Comparison of ENCODE assay signal across 8 mouse cellular contexts in the genomic region with DNA sequence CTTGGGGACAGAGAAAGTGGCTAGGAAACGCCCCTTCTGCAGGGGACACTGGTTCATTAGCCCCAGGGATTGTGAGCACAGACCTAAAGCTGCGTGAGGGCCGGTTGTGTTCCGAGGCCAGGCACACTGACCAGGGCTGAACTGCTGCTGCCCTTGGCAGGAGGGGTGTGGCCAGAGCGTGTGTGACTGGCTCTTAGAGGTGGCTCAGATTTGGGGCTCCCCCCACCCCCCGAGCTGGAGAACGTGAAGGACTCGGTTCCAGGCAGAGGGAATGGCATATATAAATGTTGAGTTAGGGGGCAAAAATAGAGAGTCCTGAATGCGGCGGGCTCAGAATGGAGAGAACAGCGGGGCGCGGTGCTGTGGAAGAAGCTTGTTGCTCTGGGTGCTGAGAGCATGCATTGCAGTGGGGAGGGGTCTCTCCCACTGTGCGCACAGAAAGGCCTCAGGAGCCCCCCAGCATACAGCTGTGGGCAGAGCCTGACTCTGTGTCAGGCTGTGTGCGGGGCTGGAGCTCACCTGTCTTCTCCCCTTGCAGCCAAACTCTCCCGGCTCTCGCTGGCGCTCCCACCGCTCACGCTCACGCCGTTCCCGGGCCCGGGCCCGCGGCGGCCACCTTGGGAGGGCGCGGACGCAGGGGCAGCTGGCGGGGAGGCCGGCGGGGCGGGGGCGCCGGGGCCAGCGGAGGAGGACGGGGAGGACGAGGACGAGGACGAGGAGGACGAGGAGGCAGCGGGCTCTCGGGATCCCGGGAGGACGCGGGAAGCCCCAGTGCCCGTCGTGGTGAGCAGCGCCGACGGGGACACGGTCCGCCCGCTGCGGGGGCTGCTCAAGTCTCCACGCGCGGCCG. TPM values are rescaled to one million over a fixed set of nuclear protein-coding genes. Genes with fewer than 3 reads are reported as not detected.
DNase-seq lines count a peak whose midpoint lies in the region; ATAC-seq and TF ChIP-seq lines count a peak whose summit lies in the region.

No protein-coding gene starts in this region.

- peaks cover 11% of the 10 kb centered on the region for H3K36me3 ChIP-seq in kidney, embryonic 14.5 days (ENCODE audit: control insufficient read depth, insufficient read depth, low read length)
- H3K36me3 ChIP-seq in heart, postnatal 0 days (replicated peaks; ENCODE audit: control insufficient read depth, insufficient read depth, low read length) = no peaks in the 10 kb centered on the region
- H3K36me3 ChIP-seq in lung, postnatal 0 days (ENCODE audit: insufficient read depth, low read length) = no peaks in the 10 kb centered on the region

- H3K4me1 ChIP-seq in kidney, embryonic 14.5 days (ENCODE audit: control insufficient read depth, insufficient read depth, low read length) = peaks cover 14% of the 10 kb centered on the region; the same call in 1 of the 2 replicates
- peaks cover 7% of the 10 kb centered on the region for H3K4me1 ChIP-seq in heart, postnatal 0 days (ENCODE audit: control insufficient read depth, insufficient read depth)
- H3K4me1 ChIP-seq in lung, postnatal 0 days (ENCODE audit: insufficient read depth, low read depth, low read length) = no peaks in the 10 kb centered on the region

- intact Hi-C loops in left cerebral cortex, postnatal 14 days (cut with DNase I) = no loop called here

- no peak overlapping the region for H3K27ac ChIP-seq in kidney, embryonic 14.5 days (ENCODE audit: low read depth, low read length)
- H3K27ac ChIP-seq in heart, postnatal 0 days (ENCODE audit: low read depth) = no peak overlapping the region
- H3K27ac ChIP-seq in lung, postnatal 0 days (ENCODE audit: low read length) = no peak overlapping the region

- H3K9me3 ChIP-seq in kidney, embryonic 14.5 days (ENCODE audit: control insufficient read depth, low read length) = no peaks in the 10 kb centered on the region
- no peaks in the 10 kb centered on the region for H3K9me3 ChIP-seq in heart, postnatal 0 days (replicated peaks; ENCODE audit: control insufficient read depth, low read length)
- H3K9me3 ChIP-seq in lung, postnatal 0 days (ENCODE audit: low read length) = no peaks in the 10 kb centered on the region

- TF ChIP-seq POLR2A in brain, embryonic 14.5 days (IDR thresholded peaks at IDR 0.05; ENCODE audit: borderline replicate concordance, extremely low read depth, insufficient read depth, insufficient read length, poor library complexity, severe bottlenecking) = no peak

- H3K9ac ChIP-seq in kidney, embryonic 14.5 days (ENCODE audit: low read depth, low read length) = peak overlapping the region; percentile 70
- 0 out of 2 replicates have a peak overlapping the region, but pooled peaks have one; percentile 37 for H3K9ac ChIP-seq in heart, postnatal 0 days (replicated peaks; ENCODE audit: low read depth, low read length)
- H3K9ac ChIP-seq in lung, postnatal 0 days (replicated peaks; ENCODE audit: low read depth) = no peak overlapping the region

- TF ChIP-seq EP300 in heart, postnatal 0 days (IDR thresholded peaks at IDR 0.05; ENCODE audit: low read depth) = no peak
- TF ChIP-seq EP300 in lung, postnatal 0 days (IDR thresholded peaks at IDR 0.05) = no peak

- H3K4me3 ChIP-seq in kidney, embryonic 14.5 days (ENCODE audit: low read length) = peak overlapping the region; percentile 50
- peak overlapping the region; percentile 47 for H3K4me3 ChIP-seq in heart, postnatal 0 days (ENCODE audit: low read depth, low read length)
- H3K4me3 ChIP-seq in lung, postnatal 0 days (ENCODE audit: low read depth, low read length) = peak overlapping the region; percentile 34

- no peak for TF ChIP-seq CTCF in brain, embryonic 14.5 days (IDR thresholded peaks at IDR 0.05; ENCODE audit: borderline replicate concordance, extremely low read depth, insufficient read depth, insufficient read length)
- no peak for TF ChIP-seq CTCF in heart, postnatal 0 days (IDR thresholded peaks at IDR 0.05; ENCODE audit: low read depth)
- TF ChIP-seq CTCF in lung, postnatal 0 days (IDR thresholded peaks at IDR 0.05) = no peak

- DNase-seq in kidney, adult 8-10 months = no peak
- DNase-seq in brain, embryonic 14.5 days (ENCODE audit: low read depth) = peak; percentile 23
- no peak for DNase-seq in heart, postnatal 0 days (ENCODE audit: low spot score)
- DNase-seq in lung, postnatal 0 days (ENCODE audit: low spot score) = no peak
- no peak for DNase-seq in spleen, adult 12 weeks (ENCODE audit: low spot score)
- no peak for DNase-seq in left cerebral cortex, postnatal 14 days (ENCODE audit: low spot score in 2 of 2)

- WGBS in kidney, embryonic 14.5 days = under 1% methylated on average over 54 of the region's 60 CpGs
- WGBS in heart, postnatal 0 days = 1% methylated on average over 60 of the region's 60 CpGs
- 3% methylated on average over 56 of the region's 60 CpGs for WGBS in lung, postnatal 0 days

- peak overlapping the region; percentile 95 for H3K4me2 ChIP-seq in kidney, embryonic 14.5 days (replicated peaks; ENCODE audit: low read depth, low read length)
- peak overlapping the region; percentile 60 for H3K4me2 ChIP-seq in heart, postnatal 0 days (ENCODE audit: low read depth, low read length)
- H3K4me2 ChIP-seq in lung, postnatal 0 days (replicated peaks; ENCODE audit: low read depth, low read length) = peak overlapping the region; percentile 76

- H3K27me3 ChIP-seq in kidney, embryonic 14.5 days (ENCODE audit: control insufficient read depth, insufficient read depth, low read length) = peaks cover 15% of the 10 kb centered on the region; the same call in 1 of the 2 replicates
- H3K27me3 ChIP-seq in heart, postnatal 0 days (ENCODE audit: control insufficient read depth, insufficient read depth, low read length) = peaks cover 73% of the 10 kb centered on the region
- peaks cover 3% of the 10 kb centered on the region; the same call in 1 of the 2 replicates for H3K27me3 ChIP-seq in lung, postnatal 0 days (replicated peaks; ENCODE audit: insufficient read depth, low read length)

- ATAC-seq in kidney, embryonic 14.5 days (ENCODE audit: low FRiP score, low TSS enrichment) = 0 out of 2 replicates have a peak, but pooled peaks have one; percentile 20
- no peak for ATAC-seq in heart, postnatal 0 days (ENCODE audit: insufficient read depth, low read depth)
- no peak for ATAC-seq in lung, postnatal 0 days
- ATAC-seq in erythroid progenitor cell, adult 5-6 weeks (replicated peaks; ENCODE audit: low FRiP score, poor library complexity, severe bottlenecking) = no peak

RNA-seq across cellular contexts. Expression of a gene that starts 13.4 kb away (rescaled TPM):
- 3.2 and 3.8 TPM in 2 replicates for polyA plus RNA-seq in kidney, embryonic 14.5 days (2014; fragmentation: Nextera tagmentation; extraction: Ambion mirVana)
- 2.0 and 2.3 TPM in 2 replicates for polyA plus RNA-seq in brain, embryonic 14.5 days (2012; rRNA removed)
- total RNA-seq in heart, postnatal 0 days (2014; rRNA removed; ENCODE audit: low replicate concordance) = not detected in 2 replicates
- 0.23 and 0.27 TPM in 2 replicates for polyA plus RNA-seq in heart, postnatal 0 days (2015; fragmentation: Nextera tagmentation; extraction: Ambion mirVana)
- polyA plus RNA-seq in lung, postnatal 0 days (2015; fragmentation: Nextera tagmentation; extraction: Ambion mirVana) = 3.2 and 3.7 TPM in 2 replicates
- total RNA-seq in erythroid progenitor cell, adult 5-6 weeks (2015; ENCODE audit: low replicate concordance) = not detected in 2 replicates
- total RNA-seq in erythroid progenitor cell, adult 5-6 weeks (2017; ENCODE audit: low replicate concordance) = not detected in 2 replicates
- total RNA-seq in left cerebral cortex, postnatal 14 days (2021) = 10 to 100 TPM in 1 of 2 experiments, 1 to 10 TPM in 1; 10.0 to 13.0 TPM

RNA-seq across cellular contexts. Expression of a gene that starts 14.3 kb away (rescaled TPM):
- 2.8 and 4.2 TPM in 2 replicates for polyA plus RNA-seq in kidney, embryonic 14.5 days (2014; fragmentation: Nextera tagmentation; extraction: Ambion mirVana)
- polyA plus RNA-seq in brain, embryonic 14.5 days (2012; rRNA removed) = 328 and 336 TPM in 2 replicates
- total RNA-seq in heart, postnatal 0 days (2014; rRNA removed; ENCODE audit: low replicate concordance) = 0.31 TPM in 1 of 2 replicates, not detected in the other
- polyA plus RNA-seq in heart, postnatal 0 days (2015; fragmentation: Nextera tagmentation; extraction: Ambion mirVana) = not detected in 2 replicates
- 0.10 and 0.11 TPM in 2 replicates for polyA plus RNA-seq in lung, postnatal 0 days (2015; fragmentation: Nextera tagmentation; extraction: Ambion mirVana)
- not detected in 2 replicates for total RNA-seq in erythroid progenitor cell, adult 5-6 weeks (2015; ENCODE audit: low replicate concordance)
- not detected in 2 replicates for total RNA-seq in erythroid progenitor cell, adult 5-6 weeks (2017; ENCODE audit: low replicate concordance)
- total RNA-seq in left cerebral cortex, postnatal 14 days (2021) = 100 to 1,000 TPM; 261 to 275 TPM

RNA-seq across cellular contexts. Expression of a gene that starts 16.5 kb away (rescaled TPM):
- 109 and 111 TPM in 2 replicates for polyA plus RNA-seq in kidney, embryonic 14.5 days (2014; fragmentation: Nextera tagmentation; extraction: Ambion mirVana)
- 246 and 277 TPM in 2 replicates for polyA plus RNA-seq in brain, embryonic 14.5 days (2012; rRNA removed)
- 99.9 and 102 TPM in 2 replicates for total RNA-seq in heart, postnatal 0 days (2014; rRNA removed; ENCODE audit: low replicate concordance)
- 86.5 and 90.0 TPM in 2 replicates for polyA plus RNA-seq in heart, postnatal 0 days (2015; fragmentation: Nextera tagmentation; extraction: Ambion mirVana)
- 105 and 113 TPM in 2 replicates for polyA plus RNA-seq in lung, postnatal 0 days (2015; fragmentation: Nextera tagmentation; extraction: Ambion mirVana)
- 20.5 and 29.8 TPM in 2 replicates for total RNA-seq in erythroid progenitor cell, adult 5-6 weeks (2015; ENCODE audit: low replicate concordance)
- total RNA-seq in erythroid progenitor cell, adult 5-6 weeks (2017; ENCODE audit: low replicate concordance) = 43.8 and 48.9 TPM in 2 replicates
- total RNA-seq in left cerebral cortex, postnatal 14 days (2021) = 100 to 1,000 TPM; 227 to 229 TPM

RNA-seq across cellular contexts. Expression of a gene that starts 26.7 kb away (rescaled TPM):
- polyA plus RNA-seq in kidney, embryonic 14.5 days (2014; fragmentation: Nextera tagmentation; extraction: Ambion mirVana) = 1.2 and 1.3 TPM in 2 replicates
- polyA plus RNA-seq in brain, embryonic 14.5 days (2012; rRNA removed) = 1.3 and 1.9 TPM in 2 replicates
- total RNA-seq in heart, postnatal 0 days (2014; rRNA removed; ENCODE audit: low replicate concordance) = 0.35 TPM in 1 of 2 replicates, not detected in the other
- 0.26 and 0.29 TPM in 2 replicates for polyA plus RNA-seq in heart, postnatal 0 days (2015; fragmentation: Nextera tagmentation; extraction: Ambion mirVana)
- polyA plus RNA-seq in lung, postnatal 0 days (2015; fragmentation: Nextera tagmentation; extraction: Ambion mirVana) = 0.20 and 0.35 TPM in 2 replicates
- total RNA-seq in erythroid progenitor cell, adult 5-6 weeks (2015; ENCODE audit: low replicate concordance) = not detected in 2 replicates
- total RNA-seq in erythroid progenitor cell, adult 5-6 weeks (2017; ENCODE audit: low replicate concordance) = not detected in 2 replicates
- total RNA-seq in left cerebral cortex, postnatal 14 days (2021) = 1 to 10 TPM; 1.8 to 1.9 TPM

RNA-seq across cellular contexts. Expression of a gene that starts 32.9 kb away (rescaled TPM):
- polyA plus RNA-seq in kidney, embryonic 14.5 days (2014; fragmentation: Nextera tagmentation; extraction: Ambion mirVana) = 69.5 and 93.5 TPM in 2 replicates
- 23.4 and 25.5 TPM in 2 replicates for polyA plus RNA-seq in brain, embryonic 14.5 days (2012; rRNA removed)
- 26.7 and 28.8 TPM in 2 replicates for total RNA-seq in heart, postnatal 0 days (2014; rRNA removed; ENCODE audit: low replicate concordance)
- polyA plus RNA-seq in heart, postnatal 0 days (2015; fragmentation: Nextera tagmentation; extraction: Ambion mirVana) = 19.3 and 22.7 TPM in 2 replicates
- 14.8 and 15.1 TPM in 2 replicates for polyA plus RNA-seq in lung, postnatal 0 days (2015; fragmentation: Nextera tagmentation; extraction: Ambion mirVana)
- total RNA-seq in erythroid progenitor cell, adult 5-6 weeks (2015; ENCODE audit: low replicate concordance) = 2.5 and 2.9 TPM in 2 replicates
- total RNA-seq in erythroid progenitor cell, adult 5-6 weeks (2017; ENCODE audit: low replicate concordance) = 0.23 and 4.0 TPM in 2 replicates
- total RNA-seq in left cerebral cortex, postnatal 14 days (2021) = 10 to 100 TPM; 21.0 to 22.2 TPM

Comparison
In these comparisons a context has a peak if more than half of its experiments do, and no peak if none do; other contexts are left out.
1. RNA of a gene that starts 14.3 kb away (polyA plus RNA-seq): 328 to 336 TPM in brain, embryonic 14.5 days; 2.8 to 4.2 TPM in kidney, embryonic 14.5 days, 0.10 to 0.11 TPM in lung, postnatal 0 days and not detected in heart, postnatal 0 days; every median in the first group is over 10 times any median in the second.
2. Peak in every context shown above with its lines, with median percentiles within 50 percentile points of each other: H3K4me2 ChIP-seq and H3K4me3 ChIP-seq.